Mouse (Mus musculus) liver, embryonic 14.5 days (tissue): ENCODE results near the gene Bdnf. TPM values are rescaled to one million over a fixed set of nuclear protein-coding genes. Genes with fewer than 3 reads are reported as not detected.
A peak's percentile ranks its signal among the peaks of the same experiment; 100 is the strongest.

ENCODE experiments used
- ATAC-seq: fragments of 200-750 bp; cut with Nextera tagmentation; 2 replicates; pipeline ENCODE4 v1.8.0; 2017; ENCODE audit warnings: moderate number of reproducible peaks, mild to moderate bottlenecking, moderate library complexity; ENCODE audit not compliant: insufficient read depth
- DNase-seq, 3 experiments: peaks; one replicate each; pipeline ENCODE4 v3.0.0-alpha.2; 2012 to 2013; ENCODE audit warnings: low read depth in 3 of 3, low spot score in 3 of 3
- H3K27ac ChIP-seq: fragments of 300-500 bp; sonication (generic); 2 replicates; pipeline ENCODE4 v1.5.1; 2014; ENCODE audit warnings: moderate library complexity, mild to moderate bottlenecking, control low read depth, inconsistent platforms
- H3K27me3 ChIP-seq: fragments of 300-500 bp; sonication (generic); 2 replicates; pipeline ENCODE4 v1.6.1; 2014; ENCODE audit warnings: mild to moderate bottlenecking, low read length, moderate library complexity; ENCODE audit not compliant: control insufficient read depth, insufficient read depth
- H3K36me3 ChIP-seq: fragments of 300-500 bp; sonication (generic); replicated peaks from 2 replicates; pipeline ENCODE4 v1.6.1; 2014; ENCODE audit warnings: low read depth; ENCODE audit not compliant: control insufficient read depth, insufficient read depth
- H3K4me1 ChIP-seq, 2 experiments: fragments of 200-500 bp in 1 of 2; fragments of 300-500 bp in 1 of 2; sonication (generic) in 1 of 2; replicated peaks; 2 replicates each; pipeline ENCODE4 v1.6.1; 2012 to 2014; ENCODE audit warnings: antibody characterized with exemption in 1 of 2, inconsistent platforms in 1 of 2, low read length in 1 of 2; ENCODE audit not compliant: control insufficient read depth in 2 of 2, insufficient read depth in 2 of 2
- H3K4me2 ChIP-seq: fragments of 300-500 bp; sonication (generic); 2 replicates; pipeline ENCODE4 v1.6.1; 2014; ENCODE audit warnings: low read depth, mild to moderate bottlenecking, control low read depth, moderate library complexity
- H3K4me3 ChIP-seq, 2 experiments: fragments of 200-500 bp in 1 of 2; fragments of 300-500 bp in 1 of 2; sonication (generic) in 1 of 2; 2 replicates each; pipeline ENCODE4 v1.5.1; 2012 to 2014; ENCODE audit warnings: low read depth in 2 of 2, low read length in 2 of 2, mild to moderate bottlenecking in 2 of 2, control low read depth in 1 of 2, inconsistent platforms in 1 of 2, moderate library complexity in 1 of 2; ENCODE audit not compliant: insufficient read depth in 1 of 2
- H3K9ac ChIP-seq: fragments of 300-500 bp; sonication (generic); replicated peaks from 2 replicates; pipeline ENCODE4 v1.6.1; 2014; ENCODE audit warnings: mild to moderate bottlenecking, control low read depth, moderate library complexity
- H3K9me3 ChIP-seq: fragments of 300-500 bp; sonication (generic); 2 replicates; pipeline ENCODE4 v1.6.1; 2016; ENCODE audit warnings: low read length, mixed read lengths; ENCODE audit not compliant: control insufficient read depth
- CTCF ChIP-seq: IDR thresholded peaks from 2 replicates; pipeline ENCODE4 v1.5.1; 2016; ENCODE audit warnings: antibody characterized with exemption, low read depth, control low read depth
- EP300 ChIP-seq: IDR thresholded peaks from 2 replicates; pipeline ENCODE4 v1.6.1; 2016; ENCODE audit warnings: antibody characterized with exemption, low read depth
- WGBS: fragments of 180-500 bp; shearing (Covaris S2); extraction: QIAGEN DNeasy Blood & Tissue Kit; methylation state at CpG from one replicate; pipeline ENCODE4 v1.1.7; 2014; ENCODE audit not compliant: insufficient replicate concordance; 5-methylcytosine and 5-hydroxymethylcytosine counted together
- polyA plus RNA-seq, 2 experiments: library from polyadenylated mRNA; depleted of rRNA in 1 of 2; stranded (reverse) in 1 of 2; unstranded in 1 of 2; fragments of >200 nt; fragmentation: Nextera tagmentation in 1 of 2; extraction: Ambion mirVana in 1 of 2; gene quantifications; 2 replicates each; pipeline versions ENCODE4 v1.2.1 to v1.2.3; 2012 to 2014

Gene Bdnf
- polyA plus RNA-seq, 2 experiments: 0.04 to 0.06 TPM

DNA sequence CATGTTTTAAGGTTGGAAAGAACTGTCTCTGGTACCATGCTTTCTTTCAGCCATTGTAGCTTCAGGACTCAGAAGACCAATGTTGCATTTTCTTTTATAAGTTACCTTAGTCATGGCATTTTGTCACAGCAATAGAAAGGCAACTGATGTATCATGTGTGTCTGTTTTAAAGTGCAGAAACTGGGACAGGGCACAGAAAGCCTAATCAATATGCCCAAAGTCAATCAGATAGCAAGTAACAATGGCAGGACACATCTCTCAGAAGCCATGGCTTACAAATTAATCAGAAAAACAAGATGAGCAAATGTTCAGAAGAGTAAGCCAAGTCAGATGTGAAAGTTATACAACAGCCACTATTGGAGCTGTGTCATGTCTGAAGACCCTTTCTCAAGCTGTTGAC is 73.9 kb downstream of the Bdnf start:
- DNase-seq: no peak
- Histone ChIP-seq H3K9me3 (no peaks in the 10 kb centered on the region), H3K36me3 (no peaks in the 10 kb centered on the region), H3K4me3 (no peak overlapping the region), H3K27ac (no peak overlapping the region), H3K9ac (no peak overlapping the region), H3K4me2 (no peak overlapping the region), H3K27me3 (no peaks in the 10 kb centered on the region), H3K4me1 (no peaks in the 10 kb centered on the region)
- TF ChIP-seq EP300 (no peak), CTCF (no peak)
- no peak for ATAC-seq

DNA sequence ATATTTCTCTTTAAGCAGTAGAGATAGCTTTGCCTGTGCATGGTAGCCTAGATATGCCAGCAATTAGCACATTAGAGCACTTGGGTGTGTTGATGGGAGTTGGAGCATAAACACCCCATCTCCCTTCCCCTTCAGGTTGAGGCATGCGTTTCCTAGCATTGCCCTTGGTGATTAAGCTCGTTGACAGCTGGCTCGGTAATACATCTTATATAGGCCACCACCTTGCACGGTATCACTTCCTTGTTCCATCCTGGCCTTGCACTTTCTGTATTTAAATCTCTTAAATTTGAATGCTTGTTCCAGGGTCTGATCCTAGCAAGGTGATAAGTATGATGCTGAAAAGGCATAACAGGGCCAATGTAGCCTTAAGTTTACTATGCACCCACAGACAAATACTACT is 74.3 kb downstream of the Bdnf start:
- Histone ChIP-seq H3K9ac (no peak overlapping the region), H3K4me3 (no peak overlapping the region), H3K4me2 (no peak overlapping the region), H3K27ac (no peak overlapping the region), H3K9me3 (no peaks in the 10 kb centered on the region), H3K36me3 (no peaks in the 10 kb centered on the region), H3K4me1 (no peaks in the 10 kb centered on the region), H3K27me3 (no peaks in the 10 kb centered on the region)
- DNase-seq: no peak
- WGBS: 44% methylated on average over 4 of the region's 4 CpGs
- no peak for TF ChIP-seq CTCF
- no peak for TF ChIP-seq EP300
- no peak for ATAC-seq

DNA sequence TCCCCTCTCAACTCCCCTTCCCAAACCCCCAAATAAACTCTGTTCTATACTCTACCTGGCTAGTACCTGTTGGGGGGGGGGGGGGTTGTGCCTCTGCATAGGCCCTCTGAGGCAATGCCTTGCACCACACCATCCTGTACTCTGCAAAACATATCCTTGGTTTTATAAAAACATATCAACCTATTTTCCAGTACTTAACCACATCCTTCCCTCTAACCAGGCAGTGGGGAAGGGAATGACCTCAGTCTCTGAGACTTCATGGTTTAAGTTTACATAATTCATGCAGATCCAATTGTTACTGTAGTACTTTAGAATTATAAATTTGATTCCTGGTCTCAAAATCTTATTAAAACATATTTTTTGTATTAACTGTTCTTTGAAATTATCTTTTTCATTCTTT is 75.5 kb downstream of the Bdnf start:
- H3K4me3 ChIP-seq: no peak overlapping the region
- no peak overlapping the region for H3K9ac ChIP-seq
- H3K27me3 ChIP-seq: no peaks in the 10 kb centered on the region
- H3K4me2 ChIP-seq: no peak overlapping the region
- no peaks in the 10 kb centered on the region for H3K9me3 ChIP-seq
- H3K36me3 ChIP-seq: no peaks in the 10 kb centered on the region
- no peak for DNase-seq
- TF ChIP-seq EP300: no peak
- no peak for TF ChIP-seq CTCF
- no peak for ATAC-seq
- H3K27ac ChIP-seq: no peak overlapping the region
- H3K4me1 ChIP-seq: no peaks in the 10 kb centered on the region

DNA sequence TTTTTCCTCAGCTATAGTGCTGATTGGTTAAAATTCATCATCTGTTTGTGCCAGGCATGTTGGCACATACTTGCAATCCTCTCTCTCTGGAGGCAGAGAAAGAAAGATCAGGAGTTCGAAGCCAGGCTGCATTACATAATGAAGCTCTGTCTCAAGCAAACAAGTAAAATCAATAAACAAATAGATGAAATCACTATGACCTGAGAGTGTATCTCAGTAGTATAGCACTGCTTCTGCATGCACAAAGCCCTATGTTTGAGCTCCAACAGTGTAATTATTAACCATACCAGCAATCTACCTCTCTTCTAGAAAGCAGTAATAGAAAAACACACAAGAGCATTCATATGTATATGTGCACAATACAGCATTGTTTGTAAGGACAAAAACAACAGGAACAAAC is 76.0 kb downstream of the Bdnf start:
- ATAC-seq: peak; percentile 45; the same call in 1 of the 2 replicates
- Histone ChIP-seq H3K9ac (no peak overlapping the region), H3K4me2 (no peak overlapping the region), H3K27ac (no peak overlapping the region), H3K4me3 (no peak overlapping the region), H3K27me3 (no peaks in the 10 kb centered on the region), H3K36me3 (no peaks in the 10 kb centered on the region), H3K9me3 (no peaks in the 10 kb centered on the region), H3K4me1 (no peaks in the 10 kb centered on the region)
- TF ChIP-seq EP300: no peak
- no peak for TF ChIP-seq CTCF
- 35% methylated on average over 1 of the region's 1 CpGs for WGBS
- DNase-seq: no peak

- 10% methylated on average over 2 of the region's 2 CpGs for whole genome bisulfite sequencing
- H3K27me3 ChIP-seq: no peaks in the 10 kb centered on the region
- H3K9me3 ChIP-seq: no peaks in the 10 kb centered on the region
These were observed 81.8 kb downstream of the Bdnf start for GRCm38 (mm10) chr2:109756305-109756704.

GRCm38 (mm10) chr2:109766772-109767171 is 92.3 kb downstream of the Bdnf start:
- 24% methylated on average over 2 of the region's 2 CpGs for WGBS
- no peak for ATAC-seq
- DNase-seq: no peak
- no peaks in the 10 kb centered on the region for H3K4me1 ChIP-seq
- H3K4me3 ChIP-seq: no peak overlapping the region
- no peaks in the 10 kb centered on the region for H3K36me3 ChIP-seq
- no peaks in the 10 kb centered on the region for H3K27me3 ChIP-seq
- no peaks in the 10 kb centered on the region for H3K9me3 ChIP-seq
- H3K4me2 ChIP-seq: no peak overlapping the region
- no peak overlapping the region for H3K9ac ChIP-seq
- no peak for TF ChIP-seq CTCF
- TF ChIP-seq EP300: no peak
- no peak overlapping the region for H3K27ac ChIP-seq

More at GRCm38 (mm10) chr2:109756305-109756704, 81.8 kb downstream of the Bdnf start:
- TF ChIP-seq EP300 (no peak), CTCF (no peak)
- Histone ChIP-seq H3K36me3 (no peaks in the 10 kb centered on the region), H3K27ac (no peak overlapping the region), H3K4me2 (no peak overlapping the region), H3K4me1 (no peaks in the 10 kb centered on the region), H3K9ac (no peak overlapping the region), H3K4me3 (no peak overlapping the region)
- ATAC-seq (no peak), DNase-seq (no peak)
